Mouse (Mus musculus) embryonic facial prominence, embryonic 15.5 days (tissue): ENCODE results near the gene Siglec1. TPM values are rescaled to one million over a fixed set of nuclear protein-coding genes. Genes with fewer than 3 reads are reported as not detected.

ENCODE experiments used
- ATAC-seq: fragments of 200-750 bp; cut with Nextera tagmentation; 2 replicates; pipeline ENCODE4 v1.8.0; 2017; ENCODE audit warnings: low read depth, moderate TSS enrichment; ENCODE audit not compliant: insufficient number of reproducible peaks, low FRiP score, low TSS enrichment
- H3K27ac ChIP-seq: fragments of 300-500 bp; sonication (generic); replicated peaks from 2 replicates; pipeline ENCODE4 v1.5.1; 2015; ENCODE audit warnings: mild to moderate bottlenecking, inconsistent platforms
- H3K27me3 ChIP-seq: fragments of 300-500 bp; sonication (generic); 2 replicates; pipeline ENCODE4 v1.6.1; 2015; ENCODE audit warnings: inconsistent platforms
- H3K36me3 ChIP-seq: fragments of 300-500 bp; sonication (generic); 2 replicates; pipeline ENCODE4 v1.6.1; 2015; ENCODE audit warnings: mild to moderate bottlenecking, inconsistent platforms
- H3K4me1 ChIP-seq: fragments of 300-500 bp; sonication (generic); 2 replicates; pipeline ENCODE4 v1.6.1; 2015; ENCODE audit warnings: inconsistent platforms
- H3K4me2 ChIP-seq: fragments of 300-500 bp; sonication (generic); replicated peaks from 2 replicates; pipeline ENCODE4 v1.6.1; 2015; ENCODE audit warnings: mild to moderate bottlenecking, inconsistent platforms
- H3K4me3 ChIP-seq: fragments of 300-500 bp; sonication (generic); replicated peaks from 2 replicates; pipeline ENCODE4 v1.5.1; 2015; ENCODE audit warnings: mild to moderate bottlenecking, inconsistent platforms
- H3K9ac ChIP-seq: fragments of 300-500 bp; sonication (generic); 2 replicates; pipeline ENCODE4 v1.6.1; 2015; ENCODE audit warnings: inconsistent platforms
- H3K9me3 ChIP-seq: fragments of 300-500 bp; sonication (generic); replicated peaks from 2 replicates; pipeline ENCODE4 v1.6.1; 2016; ENCODE audit warnings: inconsistent platforms
- WGBS: fragments of 180-500 bp; shearing (Covaris S2); methylation state at CpG from one replicate; pipeline ENCODE4 v1.1.7; 2015; 5-methylcytosine and 5-hydroxymethylcytosine counted together
- polyA plus RNA-seq: library from polyadenylated mRNA; unstranded; fragments of >200 nt; fragmentation: Nextera tagmentation; extraction: Ambion mirVana; gene quantifications from 2 replicates; pipeline ENCODE4 v1.2.1, GENCODE M21; 2015

Gene Siglec1
- polyA plus RNA-seq, 1 experiment from 2014 or later: 0.68 TPM

DNA sequence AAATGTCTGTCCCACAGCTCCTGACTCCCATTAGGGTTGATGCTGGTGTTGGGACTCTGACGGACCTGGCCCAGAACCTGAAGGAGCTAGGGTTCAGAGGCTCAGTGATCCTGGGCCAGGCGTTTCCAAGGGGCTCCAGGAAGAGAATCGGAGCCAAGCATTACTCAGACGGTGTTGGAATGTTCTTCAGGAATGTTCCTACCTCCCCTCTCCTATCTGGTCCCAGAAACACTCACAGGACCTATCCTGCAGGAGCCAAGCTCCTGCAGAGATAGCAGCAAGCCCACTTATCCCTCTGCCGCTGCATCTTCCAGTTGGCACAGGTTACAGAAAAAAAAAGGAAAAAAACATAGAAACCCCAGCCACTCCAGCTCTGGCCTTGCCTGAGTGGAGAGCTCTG is 25.0 kb downstream of the Siglec1 start:
- WGBS: 54% methylated on average over 5 of the region's 5 CpGs
- Histone ChIP-seq H3K4me2 (peak overlapping the region; percentile 64), H3K27ac (peak overlapping the region; percentile 87), H3K9ac (no peak overlapping the region), H3K36me3 (0 out of 2 replicates have a peak, but pooled peaks cover 7% of the 10 kb centered on the region), H3K4me1 (peaks cover 52% of the 10 kb centered on the region), H3K9me3 (no peaks in the 10 kb centered on the region), H3K4me3 (peak overlapping the region; percentile 12; the same call in 1 of the 2 replicates), H3K27me3 (peaks cover 2% of the 10 kb centered on the region)
- ATAC-seq: no peak

DNA sequence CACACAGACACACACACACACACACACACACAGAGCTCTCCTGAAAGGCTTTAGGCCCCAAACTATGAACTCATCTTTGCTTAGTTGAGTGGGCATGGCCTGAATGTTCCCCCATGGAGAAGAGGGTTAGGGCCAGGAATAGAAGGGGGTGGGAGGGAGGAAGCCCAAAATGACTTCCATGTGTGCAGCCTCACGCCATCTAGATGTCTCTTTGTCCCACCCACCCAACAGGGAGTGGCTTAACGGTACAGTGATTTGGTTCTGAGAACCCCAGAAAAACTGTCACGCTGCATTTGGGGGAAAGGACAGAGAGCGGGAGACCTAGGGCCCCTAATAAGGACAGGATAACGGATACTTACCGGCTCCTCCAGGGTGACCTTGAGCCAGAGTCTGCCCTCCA is 25.8 kb downstream of the Siglec1 start:
- peak; percentile 78; the same call in 1 of the 2 replicates for ATAC-seq
- 31% methylated on average over 6 of the region's 6 CpGs for WGBS
- no peaks in the 10 kb centered on the region for H3K9me3 ChIP-seq
- H3K4me3 ChIP-seq: peak overlapping the region; percentile 12; the same call in 1 of the 2 replicates
- H3K27me3 ChIP-seq: peaks cover 8% of the 10 kb centered on the region
- peak overlapping the region; percentile 87 for H3K27ac ChIP-seq
- peaks cover 55% of the 10 kb centered on the region for H3K4me1 ChIP-seq
- 0 out of 2 replicates have a peak, but pooled peaks cover 7% of the 10 kb centered on the region for H3K36me3 ChIP-seq
- H3K9ac ChIP-seq: no peak overlapping the region
- peak overlapping the region; percentile 30 for H3K4me2 ChIP-seq

- Histone ChIP-seq H3K9me3 (no peaks in the 10 kb centered on the region), H3K9ac (no peak overlapping the region; the same call in 1 of the 2 replicates), H3K27ac (peak overlapping the region; percentile 86), H3K27me3 (peaks cover 16% of the 10 kb centered on the region), H3K36me3 (0 out of 2 replicates have a peak, but pooled peaks cover 7% of the 10 kb centered on the region), H3K4me1 (peaks cover 63% of the 10 kb centered on the region), H3K4me2 (no peak overlapping the region), H3K4me3 (no peak overlapping the region)
- no peak for ATAC-seq
- WGBS: 49% methylated on average over 9 of the region's 9 CpGs
These were observed 26.6 kb downstream of the Siglec1 start for GRCm38 (mm10) chr2:131059781-131060540.

- ATAC-seq: no peak
These were observed 27.2 kb downstream of the Siglec1 start for GRCm38 (mm10) chr2:131059377-131059776.

GRCm38 (mm10) chr2:131058672-131059071 is 27.9 kb downstream of the Siglec1 start:
- H3K9me3 ChIP-seq: no peaks in the 10 kb centered on the region
- H3K9ac ChIP-seq: no peak overlapping the region
- 91% methylated on average over 8 of the region's 8 CpGs for WGBS
- H3K27me3 ChIP-seq: peaks cover 26% of the 10 kb centered on the region
- peaks cover 76% of the 10 kb centered on the region for H3K4me1 ChIP-seq
- H3K27ac ChIP-seq: no peak overlapping the region
- no peak overlapping the region for H3K4me2 ChIP-seq
- 0 out of 2 replicates have a peak, but pooled peaks cover 7% of the 10 kb centered on the region for H3K36me3 ChIP-seq
- H3K4me3 ChIP-seq: no peak overlapping the region
- ATAC-seq: no peak

More at GRCm38 (mm10) chr2:131059377-131059776, 27.2 kb downstream of the Siglec1 start:
- Histone ChIP-seq H3K27ac (peak overlapping the region; percentile 86), H3K9ac (no peak overlapping the region), H3K9me3 (no peaks in the 10 kb centered on the region), H3K4me1 (peaks cover 69% of the 10 kb centered on the region), H3K4me2 (no peak overlapping the region), H3K4me3 (no peak overlapping the region), H3K36me3 (0 out of 2 replicates have a peak, but pooled peaks cover 7% of the 10 kb centered on the region), H3K27me3 (peaks cover 22% of the 10 kb centered on the region)
- 30% methylated on average over 1 of the region's 1 CpGs for WGBS

- peaks cover 57% of the 10 kb centered on the region for H3K4me1 ChIP-seq
- H3K4me2 ChIP-seq: peak overlapping the region; percentile 8; the same call in 1 of the 2 replicates
- WGBS: 5% methylated on average over 10 of the region's 10 CpGs
- no peak overlapping the region for H3K9ac ChIP-seq
- no peaks in the 10 kb centered on the region for H3K9me3 ChIP-seq
- H3K4me3 ChIP-seq: 0 out of 2 replicates have a peak overlapping the region, but pooled peaks have one; percentile 2
- peaks cover 51% of the 10 kb centered on the region for H3K27me3 ChIP-seq
- no peak overlapping the region for H3K27ac ChIP-seq
- no peak for ATAC-seq
- H3K36me3 ChIP-seq: 0 out of 2 replicates have a peak, but pooled peaks cover 7% of the 10 kb centered on the region
These were observed 30.4 kb downstream of the Siglec1 start for GRCm38 (mm10) chr2:131056191-131056590.

DNA sequence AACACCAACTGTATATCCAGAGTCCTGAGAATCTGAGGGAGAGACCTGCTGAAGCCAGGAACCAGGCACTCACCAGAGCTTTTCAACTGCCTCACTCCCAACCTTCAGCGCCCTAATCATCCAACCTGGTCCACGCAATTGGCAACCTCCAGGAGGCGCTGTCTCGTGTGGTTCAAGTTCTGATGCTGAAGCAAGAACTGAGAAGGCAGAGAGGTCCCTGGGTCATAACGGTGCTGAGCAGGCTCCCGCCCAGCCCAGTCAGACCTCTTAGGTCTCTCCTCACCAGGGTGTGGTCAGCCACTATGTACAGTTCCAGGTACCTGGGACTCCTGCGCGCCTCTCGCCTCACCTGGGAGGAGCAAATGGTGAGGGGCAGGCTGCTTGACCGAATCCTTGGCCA is 30.9 kb downstream of the Siglec1 start:
- Histone ChIP-seq H3K36me3 (0 out of 2 replicates have a peak, but pooled peaks cover 7% of the 10 kb centered on the region), H3K4me2 (peak overlapping the region; percentile 8; the same call in 1 of the 2 replicates), H3K9ac (no peak overlapping the region), H3K27me3 (peaks cover 54% of the 10 kb centered on the region), H3K27ac (no peak overlapping the region), H3K4me3 (0 out of 2 replicates have a peak overlapping the region, but pooled peaks have one; percentile 2), H3K4me1 (peaks cover 52% of the 10 kb centered on the region), H3K9me3 (no peaks in the 10 kb centered on the region)
- WGBS: 6% methylated on average over 10 of the region's 10 CpGs
- no peak for ATAC-seq

DNA sequence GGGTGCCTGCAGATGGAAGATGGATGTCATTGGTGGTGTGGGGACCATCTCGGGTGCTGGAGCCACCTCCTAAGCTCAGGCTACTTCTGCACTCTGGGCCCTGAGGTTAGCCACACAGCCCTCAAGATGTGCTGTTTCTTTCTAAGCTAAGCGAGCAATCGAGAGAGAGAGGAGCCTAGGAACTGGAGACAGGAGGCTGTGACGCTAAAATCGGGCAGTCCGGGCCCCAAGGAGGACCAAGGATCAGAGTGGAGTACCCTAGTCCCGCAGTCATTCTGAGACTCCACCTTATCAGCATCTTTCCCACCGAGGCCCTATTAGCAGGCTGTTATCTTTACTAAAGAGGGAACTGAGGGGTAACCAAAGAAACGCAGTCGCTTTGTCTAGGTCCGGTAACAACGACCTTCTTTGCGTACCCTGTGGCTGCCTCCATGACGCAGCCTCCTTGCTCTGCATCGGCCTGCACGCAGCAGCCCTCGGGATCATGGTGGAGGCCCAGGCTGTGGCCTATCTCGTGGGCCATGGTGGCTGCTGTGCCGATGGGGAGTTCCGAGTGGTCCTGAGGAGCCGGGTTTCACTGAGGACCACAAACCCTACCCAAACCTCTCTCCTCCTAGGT is 31.8 kb downstream of the Siglec1 start:
- Histone ChIP-seq H3K27me3 (peaks cover 54% of the 10 kb centered on the region), H3K27ac (no peak overlapping the region), H3K4me1 (peaks cover 44% of the 10 kb centered on the region), H3K36me3 (0 out of 2 replicates have a peak, but pooled peaks cover 7% of the 10 kb centered on the region), H3K9me3 (no peaks in the 10 kb centered on the region), H3K9ac (no peak overlapping the region), H3K4me2 (peak overlapping the region; percentile 52), H3K4me3 (peak overlapping the region; percentile 30)
- ATAC-seq: no peak
- WGBS: 7% methylated on average over 21 of the region's 21 CpGs

GRCm38 (mm10) chr2:131053851-131054645 is 32.5 kb downstream of the Siglec1 start:
- Histone ChIP-seq H3K9ac (no peak overlapping the region), H3K4me1 (peaks cover 37% of the 10 kb centered on the region), H3K9me3 (no peaks in the 10 kb centered on the region), H3K4me3 (peak overlapping the region; percentile 30), H3K4me2 (peak overlapping the region; percentile 52), H3K27ac (no peak overlapping the region), H3K36me3 (0 out of 2 replicates have a peak, but pooled peaks cover 7% of the 10 kb centered on the region), H3K27me3 (peaks cover 54% of the 10 kb centered on the region)
- ATAC-seq: no peak
- WGBS: 5% methylated on average over 45 of the region's 45 CpGs

- ATAC-seq: no peak
- Histone ChIP-seq H3K9ac (no peak overlapping the region), H3K4me3 (no peak overlapping the region), H3K27ac (no peak overlapping the region), H3K27me3 (peaks cover 54% of the 10 kb centered on the region), H3K9me3 (no peaks in the 10 kb centered on the region), H3K4me2 (no peak overlapping the region), H3K4me1 (peaks cover 33% of the 10 kb centered on the region), H3K36me3 (0 out of 2 replicates have a peak, but pooled peaks cover 3% of the 10 kb centered on the region)
- 70% methylated on average over 6 of the region's 6 CpGs for WGBS
These were observed 33.6 kb downstream of the Siglec1 start for GRCm38 (mm10) chr2:131052862-131053418.
